Mouse (Mus musculus) stomach, embryonic 15.5 days (tissue): ENCODE results near the gene Parvb. TPM values are rescaled to one million over a fixed set of nuclear protein-coding genes. Genes with fewer than 3 reads are reported as not detected.
"Not testable (repeated sequence)": the region's sequence is repeated elsewhere in the genome, so short reads cannot be mapped to it uniquely, and the experiment has no call there.

ENCODE experiments used
- ATAC-seq: fragments of 200-750 bp; cut with Nextera tagmentation; 2 replicates; pipeline ENCODE4 v1.8.0; 2017; ENCODE audit warnings: low read depth, moderate number of reproducible peaks, moderate TSS enrichment; ENCODE audit not compliant: insufficient read depth, low FRiP score
- H3K27ac ChIP-seq: fragments of 300-500 bp; sonication (generic); 2 replicates; pipeline ENCODE4 v1.5.1; 2015; ENCODE audit warnings: mild to moderate bottlenecking, inconsistent platforms
- H3K27me3 ChIP-seq: fragments of 300-500 bp; sonication (generic); replicated peaks from 2 replicates; pipeline ENCODE4 v1.6.1; 2015; ENCODE audit warnings: inconsistent platforms
- H3K36me3 ChIP-seq: fragments of 300-500 bp; sonication (generic); 2 replicates; pipeline ENCODE4 v1.6.1; 2015; ENCODE audit warnings: inconsistent platforms
- H3K4me1 ChIP-seq: fragments of 300-500 bp; sonication (generic); 2 replicates; pipeline ENCODE4 v1.6.1; 2015; ENCODE audit warnings: inconsistent platforms
- H3K4me2 ChIP-seq: fragments of 300-500 bp; sonication (generic); 2 replicates; pipeline ENCODE4 v1.6.1; 2015; ENCODE audit warnings: mild to moderate bottlenecking, inconsistent platforms
- H3K4me3 ChIP-seq: fragments of 300-500 bp; sonication (generic); replicated peaks from 2 replicates; pipeline ENCODE4 v1.5.1; 2015; ENCODE audit warnings: inconsistent platforms
- H3K9ac ChIP-seq: fragments of 300-500 bp; sonication (generic); 2 replicates; pipeline ENCODE4 v1.6.1; 2015; ENCODE audit warnings: inconsistent platforms
- H3K9me3 ChIP-seq: fragments of 300-500 bp; sonication (generic); 2 replicates; pipeline ENCODE4 v1.6.1; 2016; ENCODE audit warnings: inconsistent platforms
- WGBS: fragments of 180-500 bp; shearing (Covaris S2); methylation state at CpG from one replicate; pipeline ENCODE4 v1.1.7; 2015; 5-methylcytosine and 5-hydroxymethylcytosine counted together
- polyA plus RNA-seq: library from polyadenylated mRNA; unstranded; fragments of >200 nt; fragmentation: Nextera tagmentation; extraction: Ambion mirVana; gene quantifications from 2 replicates; pipeline ENCODE4 v1.2.1, GENCODE M21; 2015

Parvb gene
- polyA plus RNA-seq, 1 experiment from 2014 or later = 3.6 TPM

- ATAC-seq = no peak
Measured at GRCm38 (mm10) chr15:84280309-84280708, 48.5 kb downstream of the Parvb start.

GRCm38 (mm10) chr15:84280712-84281347 is 49.0 kb downstream of the Parvb start:
- H3K9me3 ChIP-seq = no peaks in the 10 kb centered on the region
- no peaks in the 10 kb centered on the region for H3K4me1 ChIP-seq
- H3K4me3 ChIP-seq = no peak overlapping the region
- H3K4me2 ChIP-seq = no peak overlapping the region
- no peak for ATAC-seq
- H3K27me3 ChIP-seq = no peaks in the 10 kb centered on the region
- 79% methylated on average over 11 of the region's 11 CpGs for WGBS
- H3K36me3 ChIP-seq = no peaks in the 10 kb centered on the region
- no peak overlapping the region for H3K27ac ChIP-seq
- no peak overlapping the region for H3K9ac ChIP-seq

More at GRCm38 (mm10) chr15:84280309-84280708, 48.5 kb downstream of the Parvb start:
- H3K4me3 ChIP-seq = no peak overlapping the region
- H3K4me2 ChIP-seq = no peak overlapping the region
- no peaks in the 10 kb centered on the region for H3K36me3 ChIP-seq
- WGBS = 71% methylated on average over 8 of the region's 8 CpGs
- H3K4me1 ChIP-seq = no peaks in the 10 kb centered on the region
- no peak overlapping the region for H3K27ac ChIP-seq
- no peaks in the 10 kb centered on the region for H3K9me3 ChIP-seq
- no peak overlapping the region for H3K9ac ChIP-seq
- no peaks in the 10 kb centered on the region for H3K27me3 ChIP-seq

GRCm38 (mm10) chr15:84282206-84283085 is 50.6 kb downstream of the Parvb start:
- 72% methylated on average over 20 of the region's 20 CpGs for WGBS
- Histone ChIP-seq H3K27me3 (no peaks in the 10 kb centered on the region), H3K4me1 (no peaks in the 10 kb centered on the region), H3K36me3 (no peaks in the 10 kb centered on the region), H3K4me3 (no peak overlapping the region), H3K27ac (no peak overlapping the region), H3K9me3 (no peaks in the 10 kb centered on the region), H3K9ac (no peak overlapping the region), H3K4me2 (no peak overlapping the region)
- ATAC-seq = no peak

GRCm38 (mm10) chr15:84284059-84284458 is 52.2 kb downstream of the Parvb start:
- Histone ChIP-seq H3K27me3 (no peaks in the 10 kb centered on the region), H3K4me2 (no peak overlapping the region), H3K27ac (no peak overlapping the region), H3K36me3 (no peaks in the 10 kb centered on the region), H3K9me3 (no peaks in the 10 kb centered on the region), H3K4me3 (no peak overlapping the region), H3K4me1 (no peaks in the 10 kb centered on the region), H3K9ac (no peak overlapping the region)
- no peak for ATAC-seq
- 69% methylated on average over 5 of the region's 5 CpGs for WGBS

- Histone ChIP-seq H3K4me2 (no peak overlapping the region), H3K9me3 (no peaks in the 10 kb centered on the region), H3K27ac (no peak overlapping the region), H3K36me3 (no peaks in the 10 kb centered on the region), H3K27me3 (no peaks in the 10 kb centered on the region), H3K9ac (no peak overlapping the region), H3K4me3 (no peak overlapping the region), H3K4me1 (no peaks in the 10 kb centered on the region)
- WGBS = 83% methylated on average over 7 of the region's 7 CpGs
- ATAC-seq = no peak
Measured at GRCm38 (mm10) chr15:84285453-84285852, 53.6 kb downstream of the Parvb start.

- H3K9ac ChIP-seq, H3K4me3 ChIP-seq, H3K4me1 ChIP-seq, H3K9me3 ChIP-seq, ATAC-seq, H3K27ac ChIP-seq, H3K36me3 ChIP-seq, H3K27me3 ChIP-seq, H3K4me2 ChIP-seq: not testable (repeated sequence)
- 79% methylated on average over 1 of the region's 1 CpGs for WGBS
Measured at GRCm38 (mm10) chr15:84288953-84289352, 57.1 kb downstream of the Parvb start.

GRCm38 (mm10) chr15:84291097-84291496 is 59.3 kb downstream of the Parvb start:
- no peaks in the 10 kb centered on the region for H3K36me3 ChIP-seq
- no peak overlapping the region for H3K4me2 ChIP-seq
- WGBS = 88% methylated on average over 5 of the region's 5 CpGs
- no peaks in the 10 kb centered on the region for H3K27me3 ChIP-seq
- H3K9ac ChIP-seq = no peak overlapping the region
- no peak overlapping the region for H3K27ac ChIP-seq
- no peaks in the 10 kb centered on the region for H3K4me1 ChIP-seq
- no peak overlapping the region for H3K4me3 ChIP-seq
- H3K9me3 ChIP-seq = no peaks in the 10 kb centered on the region
- ATAC-seq = no peak

GRCm38 (mm10) chr15:84293590-84293989 is 61.7 kb downstream of the Parvb start:
- no peak for ATAC-seq
- Histone ChIP-seq H3K4me3 (no peak overlapping the region), H3K9me3 (no peaks in the 10 kb centered on the region), H3K27me3 (no peaks in the 10 kb centered on the region), H3K4me1 (0 out of 2 replicates have a peak, but pooled peaks cover 7% of the 10 kb centered on the region), H3K9ac (no peak overlapping the region), H3K4me2 (no peak overlapping the region), H3K27ac (no peak overlapping the region), H3K36me3 (no peaks in the 10 kb centered on the region)
- 82% methylated on average over 12 of the region's 12 CpGs for WGBS

- ATAC-seq = no peak
- Histone ChIP-seq H3K4me1 (peaks cover 15% of the 10 kb centered on the region; the same call in 1 of the 2 replicates), H3K4me2 (no peak overlapping the region), H3K27me3 (no peaks in the 10 kb centered on the region), H3K27ac (no peak overlapping the region), H3K9ac (no peak overlapping the region), H3K36me3 (no peaks in the 10 kb centered on the region), H3K4me3 (no peak overlapping the region), H3K9me3 (no peaks in the 10 kb centered on the region)
- 82% methylated on average over 9 of the region's 9 CpGs for WGBS
Measured at GRCm38 (mm10) chr15:84294391-84294790, 62.5 kb downstream of the Parvb start.

- Histone ChIP-seq H3K4me2 (no peak overlapping the region), H3K4me3 (no peak overlapping the region), H3K27ac (no peak overlapping the region), H3K36me3 (no peaks in the 10 kb centered on the region), H3K9ac (no peak overlapping the region), H3K9me3 (no peaks in the 10 kb centered on the region), H3K27me3 (no peaks in the 10 kb centered on the region), H3K4me1 (peaks cover 23% of the 10 kb centered on the region)
- 69% methylated on average over 10 of the region's 10 CpGs for WGBS
- ATAC-seq = no peak
Measured at GRCm38 (mm10) chr15:84295225-84295624, 63.4 kb downstream of the Parvb start.

GRCm38 (mm10) chr15:84297454-84297853 is 65.6 kb downstream of the Parvb start:
- peaks cover 44% of the 10 kb centered on the region for H3K4me1 ChIP-seq
- ATAC-seq = no peak
- no peak overlapping the region for H3K4me2 ChIP-seq

GRCm38 (mm10) chr15:84298804-84299370 is 67.0 kb downstream of the Parvb start:
- 35% methylated on average over 13 of the region's 13 CpGs for WGBS

More at GRCm38 (mm10) chr15:84297454-84297853, 65.6 kb downstream of the Parvb start:
- H3K9ac ChIP-seq = no peak overlapping the region
- no peaks in the 10 kb centered on the region for H3K9me3 ChIP-seq
- no peaks in the 10 kb centered on the region for H3K36me3 ChIP-seq
- no peaks in the 10 kb centered on the region for H3K27me3 ChIP-seq
- 48% methylated on average over 8 of the region's 8 CpGs for WGBS
- H3K4me3 ChIP-seq = no peak overlapping the region
- no peak overlapping the region for H3K27ac ChIP-seq

More at GRCm38 (mm10) chr15:84298804-84299370, 67.0 kb downstream of the Parvb start:
- no peak overlapping the region for H3K4me2 ChIP-seq
- ATAC-seq = no peak
- H3K9me3 ChIP-seq = no peaks in the 10 kb centered on the region
- H3K4me1 ChIP-seq = peaks cover 52% of the 10 kb centered on the region
- no peaks in the 10 kb centered on the region for H3K27me3 ChIP-seq
- no peak overlapping the region for H3K9ac ChIP-seq
- H3K27ac ChIP-seq = no peak overlapping the region
- H3K36me3 ChIP-seq = no peaks in the 10 kb centered on the region
- H3K4me3 ChIP-seq = no peak overlapping the region
